Mouse (Mus musculus): ENCODE data around the gene C2cd4c.

The C2cd4c gene

DNA sequence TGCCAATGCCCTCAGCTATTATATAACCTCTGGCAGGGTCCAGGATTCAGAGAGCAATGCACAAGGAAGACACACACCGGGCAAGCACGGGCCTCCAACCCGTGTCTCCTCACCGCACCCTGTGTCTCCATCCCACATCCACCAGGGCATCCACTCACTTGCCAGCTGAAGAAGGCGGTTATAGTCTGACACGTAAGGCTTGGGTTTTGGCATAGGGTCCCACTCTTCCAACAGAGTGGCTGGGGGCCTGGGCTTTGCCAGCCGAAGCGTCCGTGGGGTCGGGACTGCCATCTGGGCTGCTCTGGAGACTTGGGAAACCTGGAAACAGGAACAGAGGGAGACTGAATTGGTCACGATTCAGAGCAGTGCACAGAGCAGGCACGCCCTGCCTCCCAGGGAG is 34.0 kb downstream of the C2cd4c start:
- no peak for DNase-seq (ENCODE audit: low spot score in 2 of 2)

DNA sequence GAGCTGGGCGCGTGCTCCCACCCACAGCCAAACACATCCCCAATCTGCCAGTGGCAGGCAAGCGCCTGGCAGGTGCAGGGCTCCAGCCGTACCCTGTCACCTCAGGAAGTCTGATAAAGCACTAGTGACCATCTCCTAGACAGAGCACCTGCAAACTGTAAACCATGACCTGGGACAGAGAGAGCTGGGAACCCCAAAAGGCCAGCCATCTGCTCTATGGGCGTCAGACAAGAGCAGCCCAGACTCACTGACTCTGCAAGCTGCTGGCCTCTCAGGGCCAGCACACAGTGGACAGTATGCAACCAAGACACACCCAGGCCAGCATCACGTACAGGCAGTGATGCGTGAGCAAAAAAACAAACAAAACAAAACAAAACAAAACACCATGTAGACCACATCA is 34.9 kb downstream of the C2cd4c start:
- no peak for DNase-seq (ENCODE audit: low spot score in 2 of 2)

GRCm38 (mm10) chr10:79578276-79578675 is 35.5 kb downstream of the C2cd4c start:
- no peak for DNase-seq (ENCODE audit: low spot score in 2 of 2)

GRCm38 (mm10) chr10:79577376-79577775 is 36.4 kb downstream of the C2cd4c start:
- no peak for DNase-seq (ENCODE audit: low spot score in 2 of 2)

GRCm38 (mm10) chr10:79575754-79576153 is 38.1 kb downstream of the C2cd4c start:
- DNase-seq (ENCODE audit: low spot score in 2 of 2) = no peak

DNA sequence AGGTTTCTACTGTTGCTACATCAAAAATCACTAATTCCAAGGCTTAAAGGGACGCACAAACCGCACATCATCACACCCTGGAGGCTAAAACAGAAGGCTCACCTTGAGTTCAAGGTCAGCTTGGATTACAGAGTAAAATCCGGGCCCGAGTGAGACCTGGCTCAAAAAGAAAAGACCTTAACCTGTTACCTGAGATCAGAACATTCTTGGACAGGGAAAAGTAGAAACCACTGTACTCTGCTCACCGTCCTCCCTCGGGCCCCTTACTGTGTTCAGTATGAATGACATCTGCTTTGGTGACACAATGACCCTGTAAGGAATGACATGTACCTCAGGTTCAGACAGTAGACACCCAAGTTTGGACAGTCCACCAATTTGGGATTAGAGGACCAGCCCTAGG is 39.0 kb downstream of the C2cd4c start:
- DNase-seq (ENCODE audit: low spot score in 2 of 2) = no peak

GRCm38 (mm10) chr10:79574350-79574749 is 39.5 kb downstream of the C2cd4c start:
- no peak for DNase-seq (ENCODE audit: low spot score in 2 of 2)

- DNase-seq (ENCODE audit: low spot score in 2 of 2) = no peak
Measured at GRCm38 (mm10) chr10:79573611-79574010, 40.2 kb downstream of the C2cd4c start.

GRCm38 (mm10) chr10:79571314-79571713 is 42.5 kb downstream of the C2cd4c start:
- DNase-seq (ENCODE audit: low spot score in 2 of 2) = no peak

- no peak for DNase-seq (ENCODE audit: low spot score in 2 of 2)
Measured at GRCm38 (mm10) chr10:79569921-79570320, 43.9 kb downstream of the C2cd4c start.

DNA sequence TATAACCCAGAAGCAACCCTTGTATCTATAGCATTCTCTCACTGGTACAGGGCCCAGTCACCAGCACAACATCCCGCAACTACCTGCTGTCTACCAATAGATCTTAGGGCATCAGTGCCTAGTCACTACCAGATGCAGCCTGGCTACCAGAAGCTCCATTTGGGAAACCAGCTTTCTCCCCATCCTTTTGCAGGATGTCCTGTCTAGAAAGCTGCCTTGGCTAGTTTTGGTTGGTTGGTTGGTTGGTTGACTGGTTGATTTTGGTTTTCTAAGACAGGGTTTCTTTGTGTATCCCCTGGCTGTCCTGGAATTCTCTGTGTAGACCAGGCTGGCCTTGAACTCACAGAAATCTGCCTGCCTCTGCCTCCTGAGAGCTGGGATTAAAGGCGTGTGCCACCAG is 54.1 kb downstream of the C2cd4c start:
- no peak for DNase-seq (ENCODE audit: low spot score in 2 of 2)

- no peak for DNase-seq (ENCODE audit: low spot score in 2 of 2)
Measured at GRCm38 (mm10) chr10:79557496-79557895, 56.3 kb downstream of the C2cd4c start.

GRCm38 (mm10) chr10:79556951-79557350 is 56.9 kb downstream of the C2cd4c start:
- no peak for DNase-seq (ENCODE audit: low spot score in 2 of 2)
